Mouse (Mus musculus) E14TG2a.4 (cell line): ENCODE results near the gene Pogk.

Experiments
- CTCF ChIP-seq: conservative IDR thresholded peaks from 2 replicates; pipeline ENCODE4 v1.5.1; 2014; ENCODE audit warnings: low read length
- POU5F1 ChIP-seq: IDR thresholded peaks from 2 replicates; pipeline ENCODE4 v1.6.1; 2014; ENCODE audit warnings: low read length, borderline replicate concordance

DNA sequence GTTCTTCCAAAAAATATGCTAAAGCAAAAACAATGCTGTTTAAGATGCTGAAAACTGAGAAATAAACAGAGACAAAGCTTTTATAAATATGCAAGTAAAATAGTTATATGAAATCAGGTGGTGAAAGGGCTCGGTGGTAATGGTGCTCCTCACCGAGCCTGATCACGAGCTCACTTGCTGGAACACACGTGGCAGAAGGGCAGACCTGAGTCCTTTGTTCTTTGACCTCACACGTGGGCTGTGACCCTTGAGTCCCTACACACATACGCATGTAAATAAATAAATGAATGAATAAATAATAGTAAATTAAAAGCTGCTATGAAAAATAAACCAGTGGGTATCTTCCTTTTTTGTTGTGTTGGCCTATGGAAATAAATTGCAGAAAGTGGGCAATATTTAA is 32.5 kb downstream of the Pogk start:
- TF ChIP-seq CTCF: no peak
- no peak for TF ChIP-seq POU5F1
